Mouse (Mus musculus) T-helper 2 cell (primary cell): Measurements from ENCODE around the gene Hpcal4.
"Not testable (repeated sequence)": the region's sequence is repeated elsewhere in the genome, so short reads cannot be mapped to it uniquely, and the experiment has no call there.

ENCODE experiments used
- in situ Hi-C: fragments of 300-600 bp; cut with MboI, MseI; formaldehyde crosslinking; loops from one replicate; pipeline ENCODE4 v1.15.1; 2025; ENCODE audit warnings: high pct_unique_total_duplicates

Hpcal4 gene

GRCm38 (mm10) chr4:123182328-123183238, at the start of gene Hpcal4:
Gene Hpcal4 (plus strand): TSS chr4:123183227.
- in situ Hi-C loops = no loop called here

GRCm38 (mm10) chr4:123137551-123137950, 45.5 kb upstream of the Hpcal4 start:
- in situ Hi-C loops = no loop called here

GRCm38 (mm10) chr4:123139513-123140154, 43.4 kb upstream of the Hpcal4 start, which contains the start of gene Ppie:
Gene Ppie (minus strand): TSS chr4:123139951.
- in situ Hi-C loops = no loop called here

GRCm38 (mm10) chr4:123147446-123148150, 35.4 kb upstream of the Hpcal4 start:
- in situ Hi-C loops = no loop called here

GRCm38 (mm10) chr4:123152003-123152402, 31.0 kb upstream of the Hpcal4 start:
- in situ Hi-C loops = no loop called here

GRCm38 (mm10) chr4:123152976-123153375, 30.1 kb upstream of the Hpcal4 start:
- in situ Hi-C loops = no loop called here

GRCm38 (mm10) chr4:123155004-123155403, 28.0 kb upstream of the Hpcal4 start:
- in situ Hi-C loops = loop anchor here (5.0 kb wide), 1 partner anchor 102 kb away; no protein-coding TSS in a partner anchor

GRCm38 (mm10) chr4:123155427-123155826, 27.6 kb upstream of the Hpcal4 start:
- in situ Hi-C loops = loop anchor here (5.0 kb wide), 1 partner anchor 102 kb away; no protein-coding TSS in a partner anchor

GRCm38 (mm10) chr4:123155840-123156239, 27.2 kb upstream of the Hpcal4 start:
- in situ Hi-C loops = loop anchor here (5.0 kb wide), 1 partner anchor 101 kb away; no protein-coding TSS in a partner anchor

- in situ Hi-C loops = no loop called here
These were observed 22.5 kb upstream of the Hpcal4 start for GRCm38 (mm10) chr4:123160571-123160970.

- in situ Hi-C loops = not testable (repeated sequence)
These were observed 21.8 kb upstream of the Hpcal4 start for GRCm38 (mm10) chr4:123161251-123161650.

- in situ Hi-C loops = no loop called here
These were observed 20.6 kb upstream of the Hpcal4 start for GRCm38 (mm10) chr4:123162305-123162917.

GRCm38 (mm10) chr4:123164157-123164556, 18.9 kb upstream of the Hpcal4 start:
- in situ Hi-C loops = no loop called here

GRCm38 (mm10) chr4:123171811-123172210, 11.2 kb upstream of the Hpcal4 start:
- in situ Hi-C loops = no loop called here

GRCm38 (mm10) chr4:123183239-123184056, 421 bp downstream of the Hpcal4 start:
- in situ Hi-C loops = no loop called here

GRCm38 (mm10) chr4:123184816-123185215, 1.8 kb downstream of the Hpcal4 start:
- in situ Hi-C loops = no loop called here

- in situ Hi-C loops = no loop called here
These were observed 9.3 kb downstream of the Hpcal4 start for GRCm38 (mm10) chr4:123192336-123192735.

GRCm38 (mm10) chr4:123193791-123194190, 10.8 kb downstream of the Hpcal4 start:
- in situ Hi-C loops = no loop called here

GRCm38 (mm10) chr4:123196695-123197094, 13.7 kb downstream of the Hpcal4 start:
- in situ Hi-C loops = no loop called here

- in situ Hi-C loops = no loop called here
These were observed 17.8 kb downstream of the Hpcal4 start for GRCm38 (mm10) chr4:123200771-123201185.
